Mouse (Mus musculus) R1 (cell line): ENCODE data around the gene Clca4b.
"Not testable (repeated sequence)": the region's sequence is repeated elsewhere in the genome, so short reads cannot be mapped to it uniquely, and the experiment has no call there.

Source experiments
- DNase-seq: peaks from one replicate; pipeline ENCODE4 v3.0.0-alpha.2; 2018; ENCODE audit warnings: low read depth, low spot score

Clca4b gene

GRCm38 (mm10) chr3:144932335-144932734 is at the start of gene Clca4b:
Gene Clca4b, minus strand, starts transcription at chr3:144932529.
- no peak for DNase-seq

GRCm38 (mm10) chr3:144980551-144980950 is 48.2 kb upstream of the Clca4b start:
- DNase-seq = no peak

- DNase-seq = peak; percentile 77
Observed at GRCm38 (mm10) chr3:144977631-144978030, 45.3 kb upstream of the Clca4b start.

GRCm38 (mm10) chr3:144976091-144976490 is 43.8 kb upstream of the Clca4b start:
- DNase-seq = no peak

- DNase-seq = no peak
Observed at GRCm38 (mm10) chr3:144974945-144975344, 42.6 kb upstream of the Clca4b start, which contains the start of gene Clca4a. Gene Clca4a, minus strand, starts transcription at chr3:144975045.

- no peak for DNase-seq
Observed at GRCm38 (mm10) chr3:144971553-144972270, 39.4 kb upstream of the Clca4b start.

GRCm38 (mm10) chr3:144969755-144970154 is 37.4 kb upstream of the Clca4b start:
- no peak for DNase-seq

- DNase-seq = no peak
Observed at GRCm38 (mm10) chr3:144966074-144966473, 33.7 kb upstream of the Clca4b start.

GRCm38 (mm10) chr3:144950829-144951228 is 18.5 kb upstream of the Clca4b start:
- DNase-seq = no peak

GRCm38 (mm10) chr3:144947376-144947775 is 15.0 kb upstream of the Clca4b start:
- DNase-seq = peak; percentile 80

- DNase-seq = peak; percentile 38
Observed at GRCm38 (mm10) chr3:144933625-144934024, 1.3 kb upstream of the Clca4b start.

GRCm38 (mm10) chr3:144933011-144933491 is 722 bp upstream of the Clca4b start:
- peak; percentile 64 for DNase-seq

GRCm38 (mm10) chr3:144914014-144914413 is 18.3 kb downstream of the Clca4b start:
- DNase-seq = no peak

- no peak for DNase-seq
Observed at GRCm38 (mm10) chr3:144897042-144897678, 35.2 kb downstream of the Clca4b start.

GRCm38 (mm10) chr3:144890246-144890758 is 42.0 kb downstream of the Clca4b start:
- DNase-seq = no peak

- DNase-seq = no peak
Observed at GRCm38 (mm10) chr3:144886957-144887356, 45.4 kb downstream of the Clca4b start.

GRCm38 (mm10) chr3:144872012-144872411 is 60.3 kb downstream of the Clca4b start:
- not testable (repeated sequence) for DNase-seq
